ENCODE assay signal across 9 mouse cellular contexts in the genomic region with DNA sequence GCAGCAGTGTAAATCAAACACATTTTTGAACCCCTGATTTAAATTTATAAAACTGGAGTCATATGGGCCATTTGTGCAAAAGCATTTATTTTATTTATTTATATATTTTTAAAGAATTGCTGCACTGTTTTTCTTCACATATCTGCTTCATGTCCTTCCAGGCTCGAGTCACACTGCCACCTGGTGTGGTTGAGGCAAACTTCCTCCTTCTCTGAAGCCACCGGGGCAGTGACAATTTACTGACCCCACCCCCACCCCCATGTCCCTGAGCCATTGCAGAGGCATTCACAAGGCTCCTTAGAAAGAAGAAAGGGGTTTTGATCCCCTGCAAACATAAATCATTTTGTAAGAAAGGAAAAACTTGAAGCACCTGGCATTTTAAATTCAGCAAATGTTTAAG. TPM values are rescaled to one million over a fixed set of nuclear protein-coding genes. Genes with fewer than 3 reads are reported as not detected.
A peak's percentile ranks its signal among the peaks of the same experiment; 100 is the strongest.
DNase-seq lines count a peak whose midpoint lies in the region; ATAC-seq and TF ChIP-seq lines count a peak whose summit lies in the region.
"Had no signal": no experiment of that assay in that cellular context is flagged by ENCODE, and none has a peak within 500 bp of the region (broad histone marks: within the 10 kb centered on the region; RNA-seq: fewer than 3 reads in every experiment).

No protein-coding gene starts in this region.

- H3K4me3 ChIP-seq in layer of hippocampus, adult 2 months = no peak overlapping the region
- H3K4me3 ChIP-seq in embryonic facial prominence, embryonic 14.5 days (ENCODE audit: low read depth, low read length) = no peak overlapping the region

- no peak overlapping the region for H3K9ac ChIP-seq in embryonic facial prominence, embryonic 14.5 days (ENCODE audit: low read depth, low read length)

- 5% methylated on average over 2 of the region's 2 CpGs for WGBS in embryonic facial prominence, embryonic 14.5 days

- peak; percentile 44 for DNase-seq in adrenal gland, postnatal 14 days
- DNase-seq in adrenal gland, postnatal 4 days (ENCODE audit: low spot score in 2 of 2) = no peak
- DNase-seq in layer of hippocampus, adult 2 months (ENCODE audit: low spot score in 2 of 2) = no peak
- no peak for DNase-seq in layer of hippocampus, adult 9-11 months
- peak; percentile 21 for DNase-seq in MEL-GATA-1-ER (ENCODE audit: extremely low read depth, low read depth)
- DNase-seq in embryonic facial prominence, embryonic 14.5 days (ENCODE audit: low spot score) = peak; percentile 11
- no peak for DNase-seq in layer of hippocampus, adult 8-10 months (ENCODE audit: low spot score in 2 of 2)
- DNase-seq in ovary, postnatal 10 days (ENCODE audit: low spot score) = no peak
- DNase-seq: layer of hippocampus, postnatal 36 days had no signal

- H3K27ac ChIP-seq in layer of hippocampus, adult 2 months = no peak overlapping the region
- H3K27ac ChIP-seq in embryonic facial prominence, embryonic 14.5 days (replicated peaks; ENCODE audit: low read depth, low read length) = no peak overlapping the region

- H3K4me1 ChIP-seq in embryonic facial prominence, embryonic 14.5 days (ENCODE audit: control insufficient read depth, insufficient read depth, low read length) = no peaks in the 10 kb centered on the region

- no peaks in the 10 kb centered on the region for H3K9me3 ChIP-seq in embryonic facial prominence, embryonic 14.5 days (ENCODE audit: control insufficient read depth, low read length)

- no peaks in the 10 kb centered on the region for H3K36me3 ChIP-seq in embryonic facial prominence, embryonic 14.5 days (ENCODE audit: control insufficient read depth, insufficient read depth, low read length)

- peak; percentile 68 for TF ChIP-seq CTCF in layer of hippocampus, adult 2 months (conservative IDR thresholded peaks at IDR 0.05)

- H3K4me2 ChIP-seq in embryonic facial prominence, embryonic 14.5 days (ENCODE audit: low read depth, low read length) = no peak overlapping the region

- H3K27me3 ChIP-seq in embryonic facial prominence, embryonic 14.5 days (replicated peaks; ENCODE audit: control insufficient read depth, insufficient read depth, low read length) = no peaks in the 10 kb centered on the region

- no peak for ATAC-seq in embryonic facial prominence, embryonic 14.5 days (ENCODE audit: low read depth)

RNA-seq across cellular contexts. Expression of a gene that starts 12.6 kb away (rescaled TPM):
- total RNA-seq in adrenal gland, postnatal 14 days (2021) = 14.2 and 16.9 TPM in 2 replicates
- total RNA-seq in adrenal gland, postnatal 4 days (2021) = 10 to 100 TPM; 22.9 to 23.5 TPM
- 10 to 100 TPM; 34.5 to 36.5 TPM for total RNA-seq in layer of hippocampus, adult 2 months (2021)
- 13.7 and 19.7 TPM in 2 replicates for polyA plus RNA-seq in embryonic facial prominence, embryonic 14.5 days (2014; fragmentation: Nextera tagmentation; extraction: Ambion mirVana)
- 10 to 100 TPM; 30.1 to 38.8 (median 32.8) TPM for total RNA-seq in layer of hippocampus, adult 8-10 months (2022)

Comparison
In these comparisons a context has a peak if more than half of its experiments do, and no peak if none do; other contexts are left out.
1. DNase-seq: peak in adrenal gland, postnatal 14 days (single experiment), MEL-GATA-1-ER (single experiment) and embryonic facial prominence, embryonic 14.5 days (single experiment); none in adrenal gland, postnatal 4 days (0 of 2), layer of hippocampus, adult 2 months (0 of 2), layer of hippocampus, adult 9-11 months (single experiment), layer of hippocampus, adult 8-10 months (0 of 2) and ovary, postnatal 10 days (single experiment).